Mouse (Mus musculus): ENCODE data around the gene Ccpg1os. TPM values are rescaled to one million over a fixed set of nuclear protein-coding genes. Genes with fewer than 3 reads are reported as not detected.

Ccpg1os gene
- polyA plus RNA-seq, 1 experiment from 2014 or later: 21.8 TPM

DNA sequence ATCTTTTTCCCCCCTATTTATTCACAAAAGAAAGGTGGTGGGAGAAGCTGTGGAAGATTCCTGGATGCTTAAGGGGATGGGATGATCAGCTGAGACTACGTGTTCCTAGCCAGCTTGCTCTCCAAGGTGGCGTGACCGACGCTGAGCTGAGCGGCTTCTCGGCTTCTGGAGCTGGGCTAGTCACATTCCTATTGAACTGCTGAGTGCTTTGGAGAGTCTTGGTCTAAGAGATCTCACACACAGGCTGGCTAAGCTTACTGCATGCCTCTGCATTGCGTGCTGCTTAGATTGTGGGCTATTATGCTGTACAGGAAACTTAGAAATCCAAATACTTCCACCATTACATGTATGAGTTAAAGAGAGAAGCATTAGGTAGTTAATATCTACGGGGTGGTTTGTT lies 18.9 kb upstream of the Ccpg1os start:
- Histone ChIP-seq H3K4me3 (no peak overlapping the region), H3K36me3 (peaks cover 14% of the 10 kb centered on the region), H3K27ac (replicated peaks) (no peak overlapping the region), H3K27me3 (ENCODE audit: low read depth, poor library complexity, severe bottlenecking) (no peaks in the 10 kb centered on the region), H3K9me3 (replicated peaks) (no peaks in the 10 kb centered on the region), H3K4me1 (no peaks in the 10 kb centered on the region)
- whole genome bisulfite sequencing: 86% methylated on average over 8 of the region's 8 CpGs
- no peak for DNase-seq (ENCODE audit: low spot score)

DNA sequence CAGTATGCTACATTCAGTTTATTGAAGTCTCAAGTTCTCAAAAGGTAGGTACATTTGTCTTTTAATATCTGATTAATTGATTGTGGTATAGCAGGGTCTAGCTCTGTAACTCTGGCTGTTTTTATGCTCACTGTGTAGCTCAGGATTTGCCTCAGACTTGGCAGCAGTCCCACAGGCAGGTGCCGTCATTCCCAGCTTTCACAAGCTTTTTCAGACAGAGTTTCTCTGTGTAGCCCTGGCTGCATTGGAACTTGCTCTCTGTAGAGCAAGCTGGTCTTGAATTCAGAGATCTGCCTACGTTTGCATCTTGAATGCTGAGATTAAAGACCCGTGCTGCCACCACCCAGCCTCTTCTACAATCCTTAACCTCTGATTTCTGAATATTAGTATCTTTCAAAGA lies 17.0 kb upstream of the Ccpg1os start:
- Histone ChIP-seq H3K9me3 (replicated peaks) (no peaks in the 10 kb centered on the region), H3K36me3 (peaks cover 14% of the 10 kb centered on the region), H3K4me3 (no peak overlapping the region), H3K4me1 (no peaks in the 10 kb centered on the region), H3K27me3 (ENCODE audit: low read depth, poor library complexity, severe bottlenecking) (no peaks in the 10 kb centered on the region), H3K27ac (replicated peaks) (no peak overlapping the region)
- no peak for DNase-seq (ENCODE audit: low spot score)
- WGBS: 81% methylated on average over 3 of the region's 3 CpGs

DNA sequence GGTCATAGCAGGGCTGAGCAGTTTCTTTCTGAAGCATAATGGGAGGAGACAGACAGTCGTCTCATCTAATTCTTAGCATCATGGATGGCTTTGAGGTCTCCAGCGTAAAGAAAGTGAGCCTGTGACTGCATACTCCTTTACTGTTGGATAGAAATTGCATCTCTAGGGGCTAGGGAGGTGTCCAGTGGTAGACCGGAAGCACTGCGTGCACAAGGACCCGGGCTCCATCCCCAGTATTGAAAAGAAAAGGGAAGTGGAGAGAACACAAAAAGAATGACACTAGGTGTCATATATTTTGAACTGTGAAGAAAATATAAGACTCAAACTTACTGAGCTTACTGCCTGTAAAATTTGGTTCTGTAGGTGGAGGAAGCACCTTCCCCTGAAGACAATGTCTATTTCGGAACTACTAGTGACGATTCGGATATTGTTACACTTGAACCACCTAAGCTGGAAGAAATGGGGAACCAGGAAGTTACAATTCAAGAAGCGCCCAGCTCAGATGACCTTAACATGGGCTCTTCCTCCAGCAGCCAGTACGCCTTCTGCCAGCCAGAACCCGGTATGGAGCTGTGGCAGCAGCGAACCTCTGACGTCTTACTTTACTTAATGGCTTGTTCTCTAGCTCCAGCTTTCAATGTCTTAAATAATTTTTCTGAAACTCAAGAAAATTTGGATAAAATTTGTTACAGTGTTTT lies 16.3 kb upstream of the Ccpg1os start:
- Histone ChIP-seq H3K4me1 (no peaks in the 10 kb centered on the region), H3K27me3 (ENCODE audit: low read depth, poor library complexity, severe bottlenecking) (no peaks in the 10 kb centered on the region), H3K4me3 (no peak overlapping the region), H3K27ac (replicated peaks) (no peak overlapping the region), H3K9me3 (replicated peaks) (no peaks in the 10 kb centered on the region), H3K36me3 (peaks cover 11% of the 10 kb centered on the region)
- WGBS: 87% methylated on average over 13 of the region's 13 CpGs
- DNase-seq (ENCODE audit: low spot score): no peak

DNA sequence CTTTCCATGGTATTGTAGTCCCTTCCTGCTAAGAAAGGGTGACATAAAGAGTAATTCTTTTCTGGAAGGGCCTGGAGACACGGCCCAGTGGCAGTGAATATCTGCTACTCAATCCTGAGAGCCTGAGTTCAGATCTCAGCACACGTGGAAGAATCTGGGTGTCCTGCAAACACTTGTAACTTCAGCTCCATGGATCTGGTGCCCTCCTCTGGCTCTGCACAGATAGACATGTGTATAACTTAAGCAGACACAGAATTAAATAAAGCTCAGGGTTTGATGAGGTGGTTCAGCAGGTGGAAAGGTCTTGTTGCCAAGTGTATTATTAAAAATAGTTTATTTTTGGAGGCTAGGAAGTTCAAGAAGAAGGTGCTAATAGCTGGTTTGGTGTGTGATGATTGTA lies 15.3 kb upstream of the Ccpg1os start:
- Histone ChIP-seq H3K27ac (replicated peaks) (no peak overlapping the region), H3K9me3 (replicated peaks) (no peaks in the 10 kb centered on the region), H3K4me3 (no peak overlapping the region), H3K36me3 (peaks cover 3% of the 10 kb centered on the region), H3K27me3 (ENCODE audit: low read depth, poor library complexity, severe bottlenecking) (no peaks in the 10 kb centered on the region), H3K4me1 (no peaks in the 10 kb centered on the region)
- no peak for DNase-seq (ENCODE audit: low spot score)
- WGBS: 65% methylated on average over 2 of the region's 2 CpGs

DNA sequence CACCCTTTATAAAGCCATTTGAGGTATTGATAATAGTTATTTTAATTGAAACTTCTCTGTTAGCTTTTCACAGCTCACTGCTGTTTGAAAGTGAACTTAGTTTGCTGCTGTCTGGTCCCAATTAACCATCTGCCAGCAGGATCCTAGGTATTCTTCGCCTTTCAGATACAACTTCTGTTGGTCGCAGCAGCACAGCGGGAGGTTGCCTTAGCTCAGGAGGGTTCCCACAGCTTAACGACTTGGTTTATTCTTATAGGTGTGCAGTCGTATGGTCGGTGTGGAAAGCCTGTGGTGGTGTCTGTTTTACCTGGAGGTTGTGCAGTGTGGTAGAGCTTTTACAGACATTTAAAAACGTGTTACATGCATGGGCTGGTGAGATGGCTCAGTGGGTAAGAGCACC lies 11.6 kb upstream of the Ccpg1os start:
- H3K9me3 ChIP-seq (replicated peaks): no peaks in the 10 kb centered on the region
- DNase-seq (ENCODE audit: low spot score): no peak
- H3K4me1 ChIP-seq: no peaks in the 10 kb centered on the region
- no peaks in the 10 kb centered on the region for H3K36me3 ChIP-seq
- H3K27ac ChIP-seq (replicated peaks): no peak overlapping the region
- H3K4me3 ChIP-seq: no peak overlapping the region
- no peaks in the 10 kb centered on the region for H3K27me3 ChIP-seq (ENCODE audit: low read depth, poor library complexity, severe bottlenecking)
- 60% methylated on average over 7 of the region's 7 CpGs for WGBS

DNA sequence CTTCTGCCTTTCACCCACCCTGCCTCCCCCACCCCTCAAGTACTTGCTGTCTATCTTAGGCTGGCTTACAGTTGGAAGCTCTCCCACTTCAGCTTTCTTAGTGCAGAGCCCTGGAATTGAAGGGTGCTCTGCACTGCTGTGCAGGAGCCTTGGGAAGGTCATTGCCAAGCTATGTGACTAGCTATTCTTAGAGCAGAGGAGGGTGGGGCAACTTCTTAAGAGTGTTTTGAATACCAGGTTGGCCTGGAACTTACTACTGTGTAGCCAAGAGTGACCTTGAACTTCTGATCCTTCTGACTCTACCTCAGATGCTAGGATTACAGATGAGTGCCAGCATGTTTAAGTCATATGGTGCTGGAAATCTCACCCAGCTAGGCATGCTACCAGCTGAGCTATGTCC lies 11.0 kb upstream of the Ccpg1os start:
- H3K27ac ChIP-seq (replicated peaks): no peak overlapping the region
- no peaks in the 10 kb centered on the region for H3K27me3 ChIP-seq (ENCODE audit: low read depth, poor library complexity, severe bottlenecking)
- no peak for DNase-seq (ENCODE audit: low spot score)
- no peaks in the 10 kb centered on the region for H3K36me3 ChIP-seq
- H3K4me3 ChIP-seq: no peak overlapping the region
- H3K4me1 ChIP-seq: no peaks in the 10 kb centered on the region
- no peaks in the 10 kb centered on the region for H3K9me3 ChIP-seq (replicated peaks)

DNA sequence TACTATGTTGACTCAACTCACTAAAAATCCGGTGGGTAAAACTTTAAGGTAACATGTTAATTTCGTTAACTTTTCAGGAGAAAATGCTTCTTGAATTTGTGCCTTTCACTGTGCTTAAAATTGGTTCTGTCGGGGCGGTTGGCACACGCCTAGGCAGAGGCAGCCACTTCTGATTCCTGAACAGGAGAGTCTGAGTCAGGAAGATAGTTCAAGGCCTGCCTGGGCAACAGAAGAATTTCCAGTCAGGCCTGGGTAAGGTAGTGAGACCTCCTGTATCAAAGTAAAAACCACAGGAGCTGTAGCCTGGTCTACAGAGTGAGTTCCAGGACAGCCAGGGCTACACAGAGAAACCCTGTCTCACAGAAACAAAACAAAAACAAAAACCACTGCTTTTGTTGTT lies 7.4 kb upstream of the Ccpg1os start:
- no peak for DNase-seq (ENCODE audit: low spot score)
- Histone ChIP-seq H3K4me1 (no peaks in the 10 kb centered on the region), H3K9me3 (replicated peaks) (no peaks in the 10 kb centered on the region), H3K36me3 (no peaks in the 10 kb centered on the region), H3K27me3 (ENCODE audit: low read depth, poor library complexity, severe bottlenecking) (no peaks in the 10 kb centered on the region), H3K27ac (replicated peaks) (no peak overlapping the region), H3K4me3 (no peak overlapping the region)
- 89% methylated on average over 5 of the region's 5 CpGs for WGBS

DNA sequence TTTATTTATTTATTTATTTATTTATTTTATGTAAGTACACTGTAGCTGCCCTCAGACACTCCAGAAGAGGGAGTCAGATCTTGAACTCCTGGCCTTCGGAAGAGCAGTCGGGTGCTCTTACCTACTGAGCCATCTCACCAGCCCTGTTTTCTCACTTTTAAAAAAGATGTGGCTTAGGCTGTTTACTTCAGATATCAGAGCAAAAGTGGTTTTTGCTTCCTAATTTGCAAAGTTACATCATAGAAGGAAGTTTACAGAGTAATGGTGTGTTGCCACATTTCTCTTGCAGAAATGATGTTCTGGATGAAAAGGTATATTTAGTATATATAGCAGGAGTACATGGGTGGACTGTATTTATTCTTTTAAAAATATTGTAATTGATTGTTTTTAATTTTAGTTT lies 6.2 kb upstream of the Ccpg1os start:
- H3K4me1 ChIP-seq: peaks cover 4% of the 10 kb centered on the region
- no peak overlapping the region for H3K27ac ChIP-seq (replicated peaks)
- H3K9me3 ChIP-seq (replicated peaks): no peaks in the 10 kb centered on the region
- 95% methylated on average over 2 of the region's 2 CpGs for WGBS
- no peaks in the 10 kb centered on the region for H3K27me3 ChIP-seq (ENCODE audit: low read depth, poor library complexity, severe bottlenecking)
- H3K4me3 ChIP-seq: no peak overlapping the region
- H3K36me3 ChIP-seq: no peaks in the 10 kb centered on the region
- DNase-seq (ENCODE audit: low spot score): no peak

DNA sequence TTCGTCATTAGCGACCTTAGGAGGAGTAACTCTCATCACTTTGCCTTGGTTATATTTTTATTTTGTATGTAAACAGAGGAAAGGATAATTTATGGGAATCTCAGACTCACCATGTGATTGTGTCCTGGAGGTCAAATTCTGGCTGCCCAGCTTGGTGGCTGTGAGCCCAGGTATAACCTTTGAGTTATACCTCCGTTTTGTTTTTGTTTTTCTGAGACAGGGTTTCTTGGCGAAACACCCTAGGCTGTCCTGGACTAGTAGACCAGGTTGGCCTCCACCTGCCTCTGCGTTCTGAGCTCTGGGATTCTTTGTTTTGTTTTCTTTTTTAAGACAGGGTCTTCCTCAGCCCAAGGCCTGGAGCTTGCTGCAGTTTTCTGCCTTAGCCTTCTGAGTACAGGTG lies 3.5 kb upstream of the Ccpg1os start:
- Histone ChIP-seq H3K9me3 (replicated peaks) (no peaks in the 10 kb centered on the region), H3K4me1 (peaks cover 18% of the 10 kb centered on the region), H3K27ac (replicated peaks) (no peak overlapping the region), H3K36me3 (no peaks in the 10 kb centered on the region), H3K27me3 (ENCODE audit: low read depth, poor library complexity, severe bottlenecking) (no peaks in the 10 kb centered on the region), H3K4me3 (no peak overlapping the region)
- 91% methylated on average over 5 of the region's 5 CpGs for WGBS
- no peak for DNase-seq (ENCODE audit: low spot score)

DNA sequence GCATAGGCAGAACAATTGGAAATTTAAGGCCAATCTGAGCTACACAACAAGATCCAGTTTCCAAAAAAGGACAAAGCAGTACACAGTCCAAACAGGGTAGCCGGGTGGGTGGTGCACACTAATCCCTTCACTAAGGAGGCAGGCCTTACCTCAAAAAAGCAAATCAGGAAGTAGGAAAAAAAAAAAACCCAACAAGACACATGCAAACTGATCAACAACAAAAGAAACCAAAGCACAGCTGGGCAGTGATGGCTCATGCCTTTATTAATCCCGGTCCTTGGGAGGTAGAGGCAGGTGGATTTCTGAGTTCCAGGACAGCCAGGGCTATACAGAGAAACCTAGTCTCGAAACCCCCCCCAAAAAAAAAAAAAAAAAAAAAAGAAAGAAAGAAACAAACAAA lies 2.5 kb upstream of the Ccpg1os start:
- Histone ChIP-seq H3K27me3 (ENCODE audit: low read depth, poor library complexity, severe bottlenecking) (no peaks in the 10 kb centered on the region), H3K9me3 (replicated peaks) (no peaks in the 10 kb centered on the region), H3K36me3 (no peaks in the 10 kb centered on the region), H3K4me3 (no peak overlapping the region), H3K27ac (replicated peaks) (no peak overlapping the region), H3K4me1 (peaks cover 18% of the 10 kb centered on the region)
- WGBS: 69% methylated on average over 3 of the region's 3 CpGs
- DNase-seq (ENCODE audit: low spot score): no peak

DNA sequence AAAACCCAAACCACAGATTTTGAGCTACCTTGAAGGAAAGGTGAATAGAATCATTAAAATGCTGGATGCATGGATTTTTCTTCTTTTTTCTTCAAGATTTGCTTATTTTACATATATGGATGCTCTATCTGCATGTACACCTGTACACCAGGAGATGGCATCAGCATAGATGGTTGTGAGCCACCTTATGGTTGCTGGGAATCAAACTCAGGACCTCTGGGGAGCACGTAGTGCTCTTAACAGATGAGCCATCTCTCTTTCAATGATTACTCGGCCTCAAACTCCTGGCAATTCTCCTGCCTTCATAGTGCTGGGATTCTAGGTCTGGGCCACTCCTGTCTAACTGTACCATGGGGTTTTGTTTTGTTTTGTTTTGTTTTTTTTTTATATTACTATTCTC lies 2.1 kb downstream of the Ccpg1os start:
- H3K9me3 ChIP-seq (replicated peaks): no peaks in the 10 kb centered on the region
- H3K4me1 ChIP-seq: peaks cover 18% of the 10 kb centered on the region
- no peak overlapping the region for H3K4me3 ChIP-seq
- no peak overlapping the region for H3K27ac ChIP-seq (replicated peaks)
- 63% methylated on average over 2 of the region's 2 CpGs for WGBS
- no peak for DNase-seq (ENCODE audit: low spot score)
- H3K36me3 ChIP-seq: no peaks in the 10 kb centered on the region
- H3K27me3 ChIP-seq (ENCODE audit: low read depth, poor library complexity, severe bottlenecking): no peaks in the 10 kb centered on the region

DNA sequence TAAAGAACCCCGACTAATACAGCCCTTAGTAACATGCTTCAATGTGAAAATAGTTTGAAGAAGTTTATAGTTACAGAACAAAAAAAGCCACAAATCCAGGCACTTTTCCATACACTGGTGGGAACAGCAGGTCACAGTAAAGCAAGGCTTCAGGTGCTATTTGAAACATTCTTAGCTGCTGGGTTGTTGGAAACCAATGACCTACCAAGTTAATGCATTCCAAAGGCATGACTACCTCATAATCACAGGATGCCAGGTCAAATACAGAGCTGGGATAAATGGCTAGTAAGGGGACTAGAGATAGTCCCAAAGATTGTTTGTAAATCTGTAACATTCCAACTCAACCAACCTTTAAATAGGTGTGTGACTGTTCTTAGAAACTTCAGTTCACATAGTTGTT lies 9.9 kb downstream of the Ccpg1os start:
- no peak for DNase-seq (ENCODE audit: low spot score)

DNA sequence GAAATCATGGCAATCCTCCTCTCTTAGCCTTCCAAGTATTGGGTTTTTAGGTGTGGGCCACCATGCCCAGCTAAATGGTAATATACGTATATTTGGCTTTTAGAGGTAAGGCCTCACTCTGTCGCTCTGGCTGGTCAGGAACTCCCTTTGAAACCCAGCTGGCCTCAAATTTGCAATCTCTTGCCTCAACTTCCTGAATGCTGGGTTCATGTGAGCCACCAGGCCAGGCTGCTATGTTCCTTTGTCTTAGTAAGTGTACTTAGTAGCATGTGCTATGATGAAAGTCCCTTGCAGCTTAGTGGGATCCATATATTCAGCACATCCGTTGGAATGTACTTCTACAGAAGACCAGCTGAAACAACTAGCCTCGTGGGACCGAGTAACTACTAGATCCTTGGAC lies 10.4 kb downstream of the Ccpg1os start:
- H3K27me3 ChIP-seq (ENCODE audit: low read depth, poor library complexity, severe bottlenecking): no peaks in the 10 kb centered on the region
- H3K9me3 ChIP-seq (replicated peaks): no peaks in the 10 kb centered on the region
- no peaks in the 10 kb centered on the region for H3K4me1 ChIP-seq
- 92% methylated on average over 5 of the region's 5 CpGs for WGBS
- no peaks in the 10 kb centered on the region for H3K36me3 ChIP-seq
- no peak overlapping the region for H3K27ac ChIP-seq (replicated peaks)
- H3K4me3 ChIP-seq: no peak overlapping the region
- DNase-seq (ENCODE audit: low spot score): no peak

More for the DNA sequence above, 9.9 kb downstream of the Ccpg1os start:
- Histone ChIP-seq H3K9me3 (replicated peaks) (no peaks in the 10 kb centered on the region), H3K4me3 (no peak overlapping the region), H3K36me3 (no peaks in the 10 kb centered on the region), H3K27ac (replicated peaks) (no peak overlapping the region), H3K27me3 (ENCODE audit: low read depth, poor library complexity, severe bottlenecking) (no peaks in the 10 kb centered on the region), H3K4me1 (no peaks in the 10 kb centered on the region)
- WGBS: 91% methylated on average over 1 of the region's 1 CpGs

DNA sequence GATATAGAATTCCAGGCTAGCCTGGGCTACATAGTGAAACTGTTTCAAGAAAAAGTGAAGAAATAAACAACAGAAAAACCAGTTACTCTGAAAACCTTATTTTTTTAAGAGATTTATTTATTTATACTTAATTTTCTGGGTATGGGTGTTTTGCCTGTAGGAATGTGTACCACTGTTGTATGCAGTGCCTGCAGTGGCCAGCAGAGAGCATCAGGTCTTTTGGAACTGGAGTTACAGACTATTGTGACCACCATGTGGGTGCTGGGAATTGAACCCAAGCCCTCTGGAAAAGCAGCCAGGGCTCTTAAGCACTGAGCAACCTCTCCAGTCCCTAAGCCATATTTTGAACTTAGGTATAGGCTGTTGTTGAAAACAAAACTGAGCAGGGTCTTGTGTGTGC lies 12.2 kb downstream of the Ccpg1os start:
- H3K4me3 ChIP-seq: no peak overlapping the region
- H3K4me1 ChIP-seq: no peaks in the 10 kb centered on the region
- no peaks in the 10 kb centered on the region for H3K27me3 ChIP-seq (ENCODE audit: low read depth, poor library complexity, severe bottlenecking)
- no peaks in the 10 kb centered on the region for H3K36me3 ChIP-seq
- no peak for DNase-seq (ENCODE audit: low spot score)
- H3K9me3 ChIP-seq (replicated peaks): no peaks in the 10 kb centered on the region
- H3K27ac ChIP-seq (replicated peaks): no peak overlapping the region

All from midbrain, embryonic 10.5 days (tissue).